Mouse (Mus musculus) bone marrow, adult 2 months (tissue): ENCODE results near the gene Gm47996.

Experiments
- CTCF ChIP-seq: fragments of 200-500 bp; IDR thresholded peaks from 2 replicates; pipeline ENCODE4 v1.5.1; 2011; ENCODE audit warnings: low read length, control low read depth; ENCODE audit not compliant: control insufficient read depth, insufficient read depth
- POLR2A ChIP-seq: fragments of 200-500 bp; IDR thresholded peaks from 2 replicates; pipeline ENCODE4 v1.6.1; 2011; ENCODE audit warnings: low read depth, mild to moderate bottlenecking, control low read depth, low read length, borderline replicate concordance; ENCODE audit not compliant: control insufficient read depth

DNA sequence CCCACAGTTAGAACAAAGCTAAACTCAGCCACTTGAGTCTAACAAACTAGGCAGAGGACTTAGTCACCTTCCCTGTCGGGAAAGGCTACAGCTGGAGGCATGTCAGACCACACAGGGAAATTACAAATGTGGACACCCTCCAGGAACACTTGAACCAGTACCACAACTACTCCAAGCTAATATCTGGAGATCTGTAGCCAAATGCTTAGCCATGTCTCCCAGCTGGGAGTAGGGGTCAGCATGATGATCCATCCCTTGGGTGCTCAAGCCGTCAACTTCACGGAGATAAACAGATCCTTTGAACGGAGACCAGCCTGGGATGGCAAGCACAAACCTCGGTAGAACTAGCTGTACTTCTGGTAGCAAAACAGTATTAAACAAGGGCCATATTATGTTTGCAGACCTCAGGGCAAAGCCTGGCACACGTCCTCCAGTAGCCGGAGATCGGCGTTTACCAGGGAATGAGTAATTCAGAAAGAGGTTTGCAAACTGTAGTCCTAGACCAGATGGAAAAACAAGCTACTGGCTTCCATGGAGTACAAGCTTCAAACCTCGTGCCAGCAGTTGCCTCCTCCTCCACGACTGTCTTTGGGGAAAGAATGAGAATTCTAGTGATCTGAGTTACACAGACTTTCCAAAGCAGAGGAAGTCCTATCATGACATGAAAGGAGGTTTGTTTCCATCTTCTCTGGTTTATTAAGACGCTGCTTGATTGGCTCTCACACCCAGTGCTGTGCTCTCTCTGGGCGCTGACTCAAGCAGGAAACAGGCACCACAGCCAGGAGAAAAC lies 26.4 kb downstream of the Gm47996 start:
- TF ChIP-seq CTCF, result no peak
- TF ChIP-seq POLR2A, result no peak
